Mouse (Mus musculus): ENCODE results near the gene Mllt3. TPM values are rescaled to one million over a fixed set of nuclear protein-coding genes. Genes with fewer than 3 reads are reported as not detected.

Gene Mllt3
- total and polyA plus RNA-seq, 2 experiments from 2014 or later, result 22.7 to 62.9 TPM

- no peak for TF ChIP-seq CTCF (IDR thresholded peaks at IDR 0.05; ENCODE audit: low read depth)
- no peak overlapping the region for H3K4me3 ChIP-seq (ENCODE audit: low read length)
- H3K27me3 ChIP-seq (ENCODE audit: insufficient read depth, low read length), result no peaks in the 10 kb centered on the region
- H3K9me3 ChIP-seq (ENCODE audit: low read length), result no peaks in the 10 kb centered on the region
- WGBS, result 90% methylated on average over 2 of the region's 2 CpGs
- no peaks in the 10 kb centered on the region for H3K36me3 ChIP-seq (ENCODE audit: insufficient read depth, low read length)
- H3K4me2 ChIP-seq (ENCODE audit: low read depth, low read length), result no peak overlapping the region
- H3K27ac ChIP-seq, result no peak overlapping the region
- no peaks in the 10 kb centered on the region for H3K4me1 ChIP-seq (ENCODE audit: insufficient read depth, low read length)
- H3K9ac ChIP-seq (replicated peaks; ENCODE audit: low read length), result no peak overlapping the region
- DNase-seq (ENCODE audit: low spot score) (no peak), ATAC-seq (no peak)
Measured at GRCm38 (mm10) chr4:87799418-87799817, 233.7 kb downstream of the Mllt3 start.

- Histone ChIP-seq H3K27me3 (ENCODE audit: insufficient read depth, low read length) (no peaks in the 10 kb centered on the region), H3K36me3 (ENCODE audit: insufficient read depth, low read length) (peaks cover 6% of the 10 kb centered on the region; the same call in 1 of the 2 replicates), H3K4me3 (ENCODE audit: low read length) (no peak overlapping the region), H3K4me1 (ENCODE audit: insufficient read depth, low read length) (no peaks in the 10 kb centered on the region), H3K9ac (replicated peaks; ENCODE audit: low read length) (no peak overlapping the region), H3K4me2 (ENCODE audit: low read depth, low read length) (no peak overlapping the region), H3K9me3 (ENCODE audit: low read length) (no peaks in the 10 kb centered on the region), H3K27ac (no peak overlapping the region)
- ATAC-seq (no peak), DNase-seq (ENCODE audit: low spot score) (no peak)
- 77% methylated on average over 4 of the region's 4 CpGs for WGBS
- no peak for TF ChIP-seq CTCF (IDR thresholded peaks at IDR 0.05; ENCODE audit: low read depth)
Measured at GRCm38 (mm10) chr4:87795261-87795660, 237.9 kb downstream of the Mllt3 start.

GRCm38 (mm10) chr4:87794216-87794615 is 238.9 kb downstream of the Mllt3 start:
- Histone ChIP-seq H3K4me2 (ENCODE audit: low read depth, low read length) (no peak overlapping the region), H3K27me3 (ENCODE audit: insufficient read depth, low read length) (no peaks in the 10 kb centered on the region), H3K4me1 (ENCODE audit: insufficient read depth, low read length) (no peaks in the 10 kb centered on the region), H3K9ac (replicated peaks; ENCODE audit: low read length) (no peak overlapping the region), H3K9me3 (ENCODE audit: low read length) (no peaks in the 10 kb centered on the region), H3K4me3 (ENCODE audit: low read length) (no peak overlapping the region), H3K27ac (no peak overlapping the region), H3K36me3 (ENCODE audit: insufficient read depth, low read length) (peaks cover 6% of the 10 kb centered on the region; the same call in 1 of the 2 replicates)
- DNase-seq (ENCODE audit: low spot score) (no peak), ATAC-seq (no peak)
- 87% methylated on average over 3 of the region's 3 CpGs for WGBS
- no peak for TF ChIP-seq CTCF (IDR thresholded peaks at IDR 0.05; ENCODE audit: low read depth)

GRCm38 (mm10) chr4:87792511-87792910 is 240.7 kb downstream of the Mllt3 start:
- ATAC-seq (no peak), DNase-seq (ENCODE audit: low spot score) (no peak)
- Histone ChIP-seq H3K27ac (no peak overlapping the region), H3K9ac (replicated peaks; ENCODE audit: low read length) (no peak overlapping the region), H3K4me1 (ENCODE audit: insufficient read depth, low read length) (no peaks in the 10 kb centered on the region), H3K27me3 (ENCODE audit: insufficient read depth, low read length) (no peaks in the 10 kb centered on the region), H3K9me3 (ENCODE audit: low read length) (no peaks in the 10 kb centered on the region), H3K4me2 (ENCODE audit: low read depth, low read length) (no peak overlapping the region), H3K4me3 (ENCODE audit: low read length) (no peak overlapping the region), H3K36me3 (ENCODE audit: insufficient read depth, low read length) (peaks cover 6% of the 10 kb centered on the region; the same call in 1 of the 2 replicates)
- no peak for TF ChIP-seq CTCF (IDR thresholded peaks at IDR 0.05; ENCODE audit: low read depth)
- 51% methylated on average over 5 of the region's 5 CpGs for WGBS

- Histone ChIP-seq H3K36me3 (ENCODE audit: insufficient read depth, low read length) (peaks cover 6% of the 10 kb centered on the region; the same call in 1 of the 2 replicates), H3K27ac (no peak overlapping the region), H3K4me3 (ENCODE audit: low read length) (no peak overlapping the region), H3K4me1 (ENCODE audit: insufficient read depth, low read length) (0 out of 2 replicates have a peak, but pooled peaks cover 4% of the 10 kb centered on the region), H3K9me3 (ENCODE audit: low read length) (no peaks in the 10 kb centered on the region), H3K4me2 (ENCODE audit: low read depth, low read length) (no peak overlapping the region), H3K9ac (replicated peaks; ENCODE audit: low read length) (no peak overlapping the region), H3K27me3 (ENCODE audit: insufficient read depth, low read length) (no peaks in the 10 kb centered on the region)
- ATAC-seq (no peak), DNase-seq (ENCODE audit: low spot score) (no peak)
- no peak for TF ChIP-seq CTCF (IDR thresholded peaks at IDR 0.05; ENCODE audit: low read depth)
- WGBS, result 80% methylated on average over 7 of the region's 7 CpGs
Measured at GRCm38 (mm10) chr4:87789446-87789845, 243.7 kb downstream of the Mllt3 start.

- no peaks in the 10 kb centered on the region for H3K9me3 ChIP-seq (ENCODE audit: low read length)
- H3K9ac ChIP-seq (replicated peaks; ENCODE audit: low read length), result no peak overlapping the region
- peaks cover 6% of the 10 kb centered on the region; the same call in 1 of the 2 replicates for H3K36me3 ChIP-seq (ENCODE audit: insufficient read depth, low read length)
- 0 out of 2 replicates have a peak, but pooled peaks cover 4% of the 10 kb centered on the region for H3K4me1 ChIP-seq (ENCODE audit: insufficient read depth, low read length)
- 74% methylated on average over 8 of the region's 8 CpGs for WGBS
- H3K4me3 ChIP-seq (ENCODE audit: low read length), result no peak overlapping the region
- peak; percentile 78 for TF ChIP-seq CTCF (IDR thresholded peaks at IDR 0.05; ENCODE audit: low read depth)
- DNase-seq (ENCODE audit: low spot score), result peak; percentile 77
- ATAC-seq, result 0 out of 2 replicates have a peak, but pooled peaks have one; percentile 43
- no peak overlapping the region for H3K4me2 ChIP-seq (ENCODE audit: low read depth, low read length)
- H3K27me3 ChIP-seq (ENCODE audit: insufficient read depth, low read length), result no peaks in the 10 kb centered on the region
- H3K27ac ChIP-seq, result no peak overlapping the region
Measured at GRCm38 (mm10) chr4:87788691-87789090, 244.5 kb downstream of the Mllt3 start.
